1 mouse cellular context compared by ENCODE assay signal in the genomic region with DNA sequence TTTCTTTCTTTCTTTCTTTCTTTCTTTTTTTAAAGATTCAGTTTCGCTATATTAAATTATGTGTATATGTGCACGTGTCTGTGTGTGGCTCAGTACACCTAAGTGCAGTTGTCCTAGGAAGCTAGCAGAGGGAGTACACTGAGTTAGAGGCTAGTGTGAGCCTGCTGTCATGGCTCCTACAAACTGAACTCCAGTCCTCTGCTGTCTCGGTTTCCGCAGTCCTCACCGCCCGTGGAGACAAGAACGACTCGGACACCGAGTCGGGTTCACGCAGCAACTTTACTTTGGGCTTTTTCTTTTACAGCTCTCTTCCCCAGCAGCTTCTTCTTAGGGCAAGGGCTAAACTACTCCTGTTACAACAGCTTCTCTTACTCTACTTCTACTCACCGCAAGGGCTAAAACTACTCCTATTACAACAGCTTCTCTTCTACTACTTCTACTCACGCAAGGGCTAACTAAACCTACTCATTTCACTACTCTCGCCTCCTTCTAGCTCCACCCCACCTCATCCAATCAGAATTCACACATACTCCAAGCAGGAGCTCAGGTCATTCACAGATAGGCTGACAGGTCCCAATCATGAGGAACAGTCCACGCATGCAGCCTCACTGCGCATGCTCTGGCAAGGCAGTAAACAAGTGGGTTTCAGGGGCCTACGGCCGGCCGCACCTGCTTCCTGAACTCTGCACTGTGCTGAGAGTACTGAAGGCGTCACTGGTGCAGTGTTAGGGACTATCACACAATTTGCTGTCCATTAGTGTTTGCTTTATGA.
A peak's percentile ranks its signal among the peaks of the same experiment; 100 is the strongest.
TF ChIP-seq lines count a peak whose summit lies in the region.

No protein-coding gene starts in this region.

TF ChIP-seq in CH12.LX, 34 proteins besides CTCF, POLR2A, EP300 and RAD21 (continued from another document):
- TF ChIP-seq TBP (conservative IDR thresholded peaks at IDR 0.05; ENCODE audit: low read depth, low read length) (no peak; the same call in 1 of the 2 replicates), USF2 (conservative IDR thresholded peaks at IDR 0.05; ENCODE audit: low read depth, low read length) (no peak), MAZ (IDR thresholded peaks at IDR 0.05; ENCODE audit: low read depth, low read length) (no peak), NELFE (IDR thresholded peaks at IDR 0.05; ENCODE audit: low read depth, low read length) (peak; percentile 43; the same call in 1 of the 2 replicates), USF1 (IDR thresholded peaks at IDR 0.05; ENCODE audit: low read depth, low read length) (no peak), ZC3H11A (IDR thresholded peaks at IDR 0.05; ENCODE audit: low read depth, low read length) (no peak), MEF2A (IDR thresholded peaks at IDR 0.05; ENCODE audit: borderline replicate concordance, low read depth, low read length) (peak; percentile 35; the same call in 1 of the 2 replicates), JUND (conservative IDR thresholded peaks at IDR 0.05; ENCODE audit: low read depth, low read length) (peak; percentile 63; the same call in 1 of the 2 replicates), ETS1 (conservative IDR thresholded peaks at IDR 0.05; ENCODE audit: low read depth, low read length) (no peak), MXI1 (IDR thresholded peaks at IDR 0.05; ENCODE audit: low read depth, low read length) (peak; percentile 34; the same call in 1 of the 2 replicates), ZNF384 (IDR thresholded peaks at IDR 0.05; ENCODE audit: low read depth, low read length) (no peak)
TF ChIP-seq in CH12.LX: peak in this region for 12.
